Mouse (Mus musculus) CH12.LX (cell line): ENCODE results near the gene Adrb1. TPM values are rescaled to one million over a fixed set of nuclear protein-coding genes. Genes with fewer than 3 reads are reported as not detected.
A peak's percentile ranks its signal among the peaks of the same experiment; 100 is the strongest.

Experiments
- DNase-seq: peaks from one replicate; pipeline ENCODE4 v3.0.0-alpha.2; 2013; ENCODE audit errors: extremely low read depth
- H3K27ac ChIP-seq: 2 replicates; pipeline ENCODE4 v1.5.1; 2012; ENCODE audit warnings: low read depth, mild to moderate bottlenecking, control low read depth, moderate library complexity; ENCODE audit not compliant: insufficient read depth
- H3K27me3 ChIP-seq: replicated peaks from 2 replicates; pipeline ENCODE3; 2012; ENCODE audit warnings: inconsistent platforms
- H3K36me3 ChIP-seq, 2 experiments: replicated peaks in 1 of 2; 2 replicates each; pipeline versions ENCODE3 to v1.6.1; 2012; ENCODE audit warnings: inconsistent platforms in 1 of 2, low read length in 1 of 2, mild to moderate bottlenecking in 1 of 2, mixed read lengths in 1 of 2, moderate library complexity in 1 of 2; ENCODE audit not compliant: control insufficient read depth in 1 of 2, insufficient read depth in 1 of 2
- H3K4me1 ChIP-seq, 2 experiments: 2 replicates each; pipeline ENCODE4 v1.6.1; 2012; ENCODE audit warnings: inconsistent platforms in 1 of 2, moderate library complexity in 1 of 2; ENCODE audit not compliant: insufficient read depth in 2 of 2, control insufficient read depth in 1 of 2
- H3K4me2 ChIP-seq: 2 replicates; pipeline ENCODE4 v1.6.1; 2012; ENCODE audit warnings: low read depth, mild to moderate bottlenecking, control low read depth; ENCODE audit not compliant: poor library complexity, insufficient read depth, severe bottlenecking
- H3K4me3 ChIP-seq, 3 experiments: fragments of 150-350 bp in 1 of 3; sonication (generic) in 1 of 3; replicated peaks in 1 of 3; 2 replicates each; pipeline versions ENCODE3 to v1.5.1; 2011 to 2012; ENCODE audit warnings: low read depth in 2 of 3, low read length in 2 of 3, mild to moderate bottlenecking in 2 of 3, moderate library complexity in 2 of 3, control low read depth in 1 of 3, improper control_type of control experiment in 1 of 3, inconsistent platforms in 1 of 3, mixed read lengths in 1 of 3; ENCODE audit not compliant: poor library complexity in 1 of 3
- H3K79me2 ChIP-seq: replicated peaks from 2 replicates; pipeline ENCODE4 v1.6.1; 2012; ENCODE audit warnings: mild to moderate bottlenecking, moderate library complexity; ENCODE audit not compliant: control insufficient read depth, poor library complexity, insufficient read depth, severe bottlenecking; ENCODE audit errors: extremely low read depth
- H3K9ac ChIP-seq: 2 replicates; pipeline ENCODE4 v1.6.1; 2012; ENCODE audit warnings: low read depth, mild to moderate bottlenecking, control low read depth, moderate library complexity; ENCODE audit not compliant: insufficient read depth
- H3K9me3 ChIP-seq: replicated peaks from 2 replicates; pipeline ENCODE3; 2012; ENCODE audit warnings: low read length, inconsistent platforms, mixed read lengths
- BHLHE40 ChIP-seq: IDR thresholded peaks from 2 replicates; pipeline ENCODE4 v1.6.1; 2011; ENCODE audit warnings: mild to moderate bottlenecking, low read depth, low read length, improper control_type of control experiment
- CHD1 ChIP-seq: IDR thresholded peaks from 2 replicates; pipeline ENCODE4 v1.6.1; 2012; ENCODE audit warnings: low read depth, low read length, improper control_type of control experiment, inconsistent platforms
- CTCF ChIP-seq, 2 experiments: IDR thresholded peaks in 1 of 2; conservative IDR thresholded peaks in 1 of 2; 2 replicates each; pipeline ENCODE4 v1.5.1; 2011 to 2012; ENCODE audit warnings: low read depth in 2 of 2, low read length in 2 of 2, improper control_type of control experiment in 1 of 2, inconsistent platforms in 1 of 2, mild to moderate bottlenecking in 1 of 2, moderate library complexity in 1 of 2
- E2F4 ChIP-seq: IDR thresholded peaks from 2 replicates; pipeline ENCODE4 v1.6.1; 2011; ENCODE audit warnings: low read depth, low read length, improper control_type of control experiment; ENCODE audit not compliant: insufficient replicate concordance
- ELF1 ChIP-seq: IDR thresholded peaks from 2 replicates; pipeline ENCODE4 v1.6.1; 2014; ENCODE audit warnings: low read depth, mild to moderate bottlenecking, inconsistent platforms, low read length, improper control_type of control experiment
- EP300 ChIP-seq: IDR thresholded peaks from 2 replicates; pipeline ENCODE4 v1.6.1; 2011; ENCODE audit warnings: low read length, improper control_type of control experiment
- ETS1 ChIP-seq: conservative IDR thresholded peaks from 2 replicates; pipeline ENCODE4 v1.6.1; 2012; ENCODE audit warnings: low read depth, mild to moderate bottlenecking, inconsistent platforms, low read length, improper control_type of control experiment, moderate library complexity
- IRF4 ChIP-seq: IDR thresholded peaks from 2 replicates; pipeline ENCODE4 v1.6.1; 2014; ENCODE audit warnings: low read depth, mild to moderate bottlenecking, inconsistent platforms, low read length, improper control_type of control experiment
- JUN ChIP-seq: IDR thresholded peaks from 2 replicates; pipeline ENCODE4 v1.6.1; 2011; ENCODE audit warnings: low read depth, mild to moderate bottlenecking, low read length, improper control_type of control experiment, moderate library complexity; ENCODE audit not compliant: insufficient read depth
- MAX ChIP-seq: IDR thresholded peaks from 2 replicates; pipeline ENCODE4 v1.6.1; 2011; ENCODE audit warnings: low read length, improper control_type of control experiment
- MYC ChIP-seq: IDR thresholded peaks from 2 replicates; pipeline ENCODE4 v1.6.1; 2011; ENCODE audit warnings: low read depth, mild to moderate bottlenecking, improper control_type of control experiment, low read length
- NELFE ChIP-seq: IDR thresholded peaks from 2 replicates; pipeline ENCODE4 v1.6.1; 2011; ENCODE audit warnings: low read depth, low read length, improper control_type of control experiment
- RAD21 ChIP-seq: IDR thresholded peaks from 2 replicates; pipeline ENCODE4 v1.6.1; 2011; ENCODE audit warnings: low read depth, mild to moderate bottlenecking, low read length, improper control_type of control experiment, moderate library complexity
- SMC3 ChIP-seq: IDR thresholded peaks from 2 replicates; pipeline ENCODE4 v1.6.1; 2011; ENCODE audit warnings: low read depth, low read length, improper control_type of control experiment
- TBP ChIP-seq: conservative IDR thresholded peaks from 2 replicates; pipeline ENCODE4 v1.6.1; 2011; ENCODE audit warnings: low read depth, low read length, improper control_type of control experiment
- TCF12 ChIP-seq: IDR thresholded peaks from 2 replicates; pipeline ENCODE4 v1.6.1; 2014; ENCODE audit warnings: low read depth, mild to moderate bottlenecking, inconsistent platforms, low read length, improper control_type of control experiment
- USF2 ChIP-seq: conservative IDR thresholded peaks from 2 replicates; pipeline ENCODE4 v1.6.1; 2011; ENCODE audit warnings: low read depth, low read length, improper control_type of control experiment
- ZKSCAN1 ChIP-seq: IDR thresholded peaks from 2 replicates; pipeline ENCODE4 v1.6.1; 2012; ENCODE audit warnings: low read depth, inconsistent platforms, low read length, improper control_type of control experiment, borderline replicate concordance
- dilution Hi-C: fragments of 300-500 bp; cut with MboI; formaldehyde crosslinking; loops from 2 replicates; pipeline ENCODE4 v1.14.3; 2020; ENCODE audit warnings: low sequenced_read_pairs; ENCODE audit not compliant: extremely low pct_unique_long_range_greater_than_20kb, extremely low pct_ligation_motif_present
- in situ Hi-C: fragments of 300-500 bp; cut with MboI; formaldehyde crosslinking; loops from 3 replicates; pipeline ENCODE4 v1.14.3; 2019; ENCODE audit warnings: low sequenced_read_pairs, low pct_ligation_motif_present, low pct_unique_long_range_greater_than_20kb, mixed read lengths
- polyA plus RNA-seq: library from polyadenylated mRNA; unstranded; fragments of >175 nt; gene quantifications from 2 replicates; pipeline ENCODE4 v1.2.1, GENCODE M21; 2012; ENCODE audit warnings: low read depth; ENCODE audit not compliant: insufficient read length
- total RNA-seq, 2 experiments: library from RNA; depleted of rRNA; stranded (reverse); fragments of 300-350 nt in 1 of 2; fragments of >200 nt in 1 of 2; gene quantifications; 2 replicates each; pipeline ENCODE4 v1.2.3; 2012 to 2014

The Adrb1 gene
- total and polyA plus RNA-seq, 3 experiments: not detected

GRCm38 (mm10) chr19:56773393-56773971 lies 51.5 kb downstream of the Adrb1 start:
- Histone ChIP-seq H3K36me3 (no peaks in the 10 kb centered on the region), H3K9me3 (no peaks in the 10 kb centered on the region), H3K27me3 (no peaks in the 10 kb centered on the region), H3K4me3 (no peak overlapping the region), H3K9ac (no peak overlapping the region), H3K4me2 (no peak overlapping the region), H3K79me2 (no peaks in the 10 kb centered on the region), H3K4me1 (peaks cover 11 to 55% of the 10 kb centered on the region in 2 experiments), H3K27ac (no peak overlapping the region)
- in situ Hi-C loops (no loop called here), dilution Hi-C loops (no loop called here)
- no peak for TF ChIP-seq USF2
- no peak for TF ChIP-seq JUN
- no peak for TF ChIP-seq CTCF (conservative IDR thresholded peaks at IDR 0.05 in 1 of 2, IDR thresholded peaks at IDR 0.05 in 1 of 2; ENCODE audit: low read depth in 2 of 2, low read length in 2 of 2)
- no peak for TF ChIP-seq TCF12
- TF ChIP-seq NELFE: no peak
- TF ChIP-seq MAX: no peak
- DNase-seq: no peak

GRCm38 (mm10) chr19:56774408-56774962 lies 52.5 kb downstream of the Adrb1 start:
- peak; percentile 79 for DNase-seq
- peak overlapping the region; percentile 55 for H3K4me2 ChIP-seq
- no peaks in the 10 kb centered on the region for H3K27me3 ChIP-seq
- TF ChIP-seq BHLHE40 (peak; percentile 88), ELF1 (0 out of 2 replicates have a peak, but pooled peaks have one; percentile 14), IRF4 (peak; percentile 88), E2F4 (no peak), ZKSCAN1 (no peak), MYC (no peak), TCF12 (0 out of 2 replicates have a peak, but pooled peaks have one; percentile 34), CHD1 (no peak), ETS1 (peak; percentile 77), EP300 (peak; percentile 73; the same call in 1 of the 2 replicates), TBP (0 out of 2 replicates have a peak, but pooled peaks have one; percentile 12), CTCF (conservative IDR thresholded peaks at IDR 0.05 in 1 of 2, IDR thresholded peaks at IDR 0.05 in 1 of 2; ENCODE audit: low read depth in 2 of 2, low read length in 2 of 2) (no peak), RAD21 (peak; percentile 13), SMC3 (peak; percentile 35; the same call in 1 of the 2 replicates)
- TF ChIP-seq, all 38 proteins: peak for 9
- in situ Hi-C loops (no loop called here), dilution Hi-C loops (no loop called here)
- no peaks in the 10 kb centered on the region for H3K36me3 ChIP-seq
- no peaks in the 10 kb centered on the region for H3K9me3 ChIP-seq
- H3K9ac ChIP-seq: no peak overlapping the region
- peaks cover 11 to 55% of the 10 kb centered on the region in 2 experiments for H3K4me1 ChIP-seq
- no peaks in the 10 kb centered on the region for H3K79me2 ChIP-seq
- no peak overlapping the region for H3K27ac ChIP-seq
- no peak overlapping the region for H3K4me3 ChIP-seq
